Comparison of ENCODE assay signal across 9 mouse cellular contexts in genomic region chr5:108368446-108368845, GRCm38 (mm10). TPM values are rescaled to one million over a fixed set of nuclear protein-coding genes. Genes with fewer than 3 reads are reported as not detected.
DNase-seq lines count a peak whose midpoint lies in the region; ATAC-seq lines count a peak whose summit lies in the region.
"Had no signal": no experiment of that assay in that cellular context is flagged by ENCODE, and none has a peak within 500 bp of the region (broad histone marks: within the 10 kb centered on the region; RNA-seq: fewer than 3 reads in every experiment).

No protein-coding gene starts in this region.

- peaks cover 35% of the 10 kb centered on the region for H3K4me1 ChIP-seq in heart, embryonic 15.5 days (replicated peaks)
- H3K4me1 ChIP-seq in hindbrain, embryonic 10.5 days (replicated peaks): peaks cover 32% of the 10 kb centered on the region
- H3K4me1 ChIP-seq in midbrain, embryonic 11.5 days (ENCODE audit: control insufficient read depth, insufficient read depth, low read length): peaks cover 14% of the 10 kb centered on the region

- H3K9me3 ChIP-seq in heart, embryonic 15.5 days (replicated peaks): no peaks in the 10 kb centered on the region
- H3K9me3 ChIP-seq in hindbrain, embryonic 10.5 days: no peaks in the 10 kb centered on the region
- no peaks in the 10 kb centered on the region for H3K9me3 ChIP-seq in midbrain, embryonic 11.5 days (ENCODE audit: control insufficient read depth, low read length)

- H3K4me3 ChIP-seq in heart, embryonic 15.5 days: peak overlapping the region; percentile 60
- H3K4me3 ChIP-seq in hindbrain, embryonic 10.5 days: peak overlapping the region; percentile 60
- H3K4me3 ChIP-seq in midbrain, embryonic 11.5 days (ENCODE audit: low read depth, low read length): peak overlapping the region; percentile 21

- H3K9ac ChIP-seq in heart, embryonic 15.5 days: 0 out of 2 replicates have a peak overlapping the region, but pooled peaks have one; percentile 1
- H3K9ac ChIP-seq in midbrain, embryonic 11.5 days (ENCODE audit: low read length): no peak overlapping the region

- H3K36me3 ChIP-seq in heart, embryonic 15.5 days: no peaks in the 10 kb centered on the region
- H3K36me3 ChIP-seq in hindbrain, embryonic 10.5 days: no peaks in the 10 kb centered on the region
- H3K36me3 ChIP-seq in midbrain, embryonic 11.5 days (ENCODE audit: control insufficient read depth, insufficient read depth, low read length): no peaks in the 10 kb centered on the region

- no peak for DNase-seq in heart, postnatal 25 days (ENCODE audit: low spot score)
- peak; percentile 67 for DNase-seq in brain, adult 2 months (ENCODE audit: low read depth, low spot score)
- DNase-seq in hindbrain, embryonic 10.5 days (ENCODE audit: low spot score): peak; percentile 20
- peak; percentile 93 for DNase-seq in midbrain, embryonic 11.5 days (ENCODE audit: low spot score, missing footprints)
- no peak for DNase-seq in spleen, postnatal 14 days (ENCODE audit: low spot score in 2 of 2)
- no peak for DNase-seq in layer of hippocampus, adult 11-12 months (ENCODE audit: low spot score)
- DNase-seq in ovary, postnatal 36 days (ENCODE audit: low spot score): no peak

- H3K4me2 ChIP-seq in heart, embryonic 15.5 days: peak overlapping the region; percentile 99
- peak overlapping the region; percentile 90 for H3K4me2 ChIP-seq in midbrain, embryonic 11.5 days

- no peak for ATAC-seq in heart, embryonic 15.5 days (replicated peaks; ENCODE audit: insufficient number of reproducible peaks, insufficient read depth, low FRiP score, low read depth)
- ATAC-seq in midbrain, embryonic 11.5 days (ENCODE audit: low FRiP score): 0 out of 2 replicates have a peak, but pooled peaks have one; percentile 10

- 9% methylated on average over 6 of the region's 6 CpGs for WGBS in heart, embryonic 15.5 days
- 5% methylated on average over 6 of the region's 6 CpGs for WGBS in hindbrain, embryonic 10.5 days
- 2% methylated on average over 6 of the region's 6 CpGs for WGBS in midbrain, embryonic 11.5 days

- intact Hi-C loops in heart, postnatal 25 days (cut with DNase I): no loop called here

- peaks cover 95% of the 10 kb centered on the region for H3K27me3 ChIP-seq in heart, embryonic 15.5 days
- H3K27me3 ChIP-seq in hindbrain, embryonic 10.5 days (ENCODE audit: insufficient read depth, poor library complexity, severe bottlenecking): peaks cover 94% of the 10 kb centered on the region
- H3K27me3 ChIP-seq in midbrain, embryonic 11.5 days (ENCODE audit: control insufficient read depth, insufficient read depth, low read length): peaks cover 69% of the 10 kb centered on the region

- H3K27ac ChIP-seq in heart, embryonic 15.5 days: no peak overlapping the region
- H3K27ac ChIP-seq in hindbrain, embryonic 10.5 days: no peak overlapping the region
- no peak overlapping the region for H3K27ac ChIP-seq in midbrain, embryonic 11.5 days (ENCODE audit: low read depth, low read length)

RNA-seq across cellular contexts. Expression of gene Gm42517, which starts 0.7 kb away (rescaled TPM):
- polyA plus RNA-seq in heart, embryonic 15.5 days (2015; fragmentation: Nextera tagmentation; extraction: Ambion mirVana): not detected in 2 replicates
- under 1 TPM; 0.50 to 0.78 TPM for total RNA-seq in heart, postnatal 25 days (2021)
- not detected in 2 replicates for polyA plus RNA-seq in hindbrain, embryonic 10.5 days (2016; fragmentation: Nextera tagmentation; extraction: Ambion mirVana)
- polyA plus RNA-seq in midbrain, embryonic 11.5 days (2014; fragmentation: Nextera tagmentation; extraction: Ambion mirVana): 0.11 and 0.17 TPM in 2 replicates
- total RNA-seq: MEL had no signal

RNA-seq across cellular contexts. Expression of gene Pde6b, which starts 19.7 kb away (rescaled TPM):
- 0.19 and 0.20 TPM in 2 replicates for polyA plus RNA-seq in heart, embryonic 15.5 days (2015; fragmentation: Nextera tagmentation; extraction: Ambion mirVana)
- total RNA-seq in heart, postnatal 25 days (2021): not detected
- polyA plus RNA-seq in hindbrain, embryonic 10.5 days (2016; fragmentation: Nextera tagmentation; extraction: Ambion mirVana): 0.25 and 0.44 TPM in 2 replicates
- polyA plus RNA-seq in midbrain, embryonic 11.5 days (2014; fragmentation: Nextera tagmentation; extraction: Ambion mirVana): 0.18 and 0.29 TPM in 2 replicates

RNA-seq across cellular contexts. Expression of gene Pigg, which starts 56.0 kb away (rescaled TPM):
- 5.3 and 5.7 TPM in 2 replicates for polyA plus RNA-seq in heart, embryonic 15.5 days (2015; fragmentation: Nextera tagmentation; extraction: Ambion mirVana)
- 10 to 100 TPM in 1 of 2 experiments, 1 to 10 TPM in 1; 9.0 to 10.7 TPM for total RNA-seq in heart, postnatal 25 days (2021)
- polyA plus RNA-seq in hindbrain, embryonic 10.5 days (2016; fragmentation: Nextera tagmentation; extraction: Ambion mirVana): 5.8 and 6.0 TPM in 2 replicates
- 2.8 and 3.7 TPM in 2 replicates for polyA plus RNA-seq in midbrain, embryonic 11.5 days (2014; fragmentation: Nextera tagmentation; extraction: Ambion mirVana)

Comparison
In these comparisons a context has a peak if more than half of its experiments do, and no peak if none do; other contexts are left out.
1. DNase-seq: peak in brain, adult 2 months (single experiment), hindbrain, embryonic 10.5 days (single experiment) and midbrain, embryonic 11.5 days (single experiment); none in heart, postnatal 25 days (single experiment), spleen, postnatal 14 days (0 of 2), layer of hippocampus, adult 11-12 months (single experiment) and ovary, postnatal 36 days (single experiment).
2. Peak in every context shown above with its lines, with median percentiles within 50 percentile points of each other: H3K4me3 ChIP-seq.